Mouse (Mus musculus): ENCODE measurements around the gene Slx4ip. TPM values are rescaled to one million over a fixed set of nuclear protein-coding genes. Genes with fewer than 3 reads are reported as not detected.
"Not testable (repeated sequence)": the region's sequence is repeated elsewhere in the genome, so short reads cannot be mapped to it uniquely, and the experiment has no call there.

Slx4ip gene
- 13.2 and 13.8 TPM in 2 replicates for polyA plus RNA-seq (2016; fragmentation: Nextera tagmentation; extraction: Ambion mirVana)

- WGBS, result under 1% methylated on average over 49 of the region's 49 CpGs
These were observed at the start of gene Slx4ip, which contains the start of the genes AL731706.1 and Mkks for GRCm38 (mm10) chr2:136891068-136891950. Gene Slx4ip, plus strand, starts transcription at chr2:136891218. Gene AL731706.1, minus strand, starts transcription at chr2:136891389. Gene Mkks, minus strand, starts transcription at chr2:136891389.

GRCm38 (mm10) chr2:136850366-136850765 is 40.7 kb upstream of the Slx4ip start:
- H3K27ac ChIP-seq (replicated peaks), result no peak overlapping the region
- WGBS, result 75% methylated on average over 3 of the region's 3 CpGs
- ATAC-seq (ENCODE audit: low FRiP score, low read depth), result no peak
- H3K36me3 ChIP-seq, result no peaks in the 10 kb centered on the region
- H3K9ac ChIP-seq (replicated peaks), result no peak overlapping the region
- H3K4me3 ChIP-seq, result no peak overlapping the region
- H3K4me1 ChIP-seq, result peaks cover 19% of the 10 kb centered on the region
- H3K4me2 ChIP-seq (replicated peaks), result no peak overlapping the region
- H3K9me3 ChIP-seq, result no peaks in the 10 kb centered on the region
- no peaks in the 10 kb centered on the region for H3K27me3 ChIP-seq

More at GRCm38 (mm10) chr2:136891068-136891950, at the start of gene Slx4ip, which contains the start of the genes AL731706.1 and Mkks:
- Histone ChIP-seq H3K4me2 (replicated peaks) (peak within 1 kb of the TSS; percentile 51), H3K9ac (replicated peaks) (peak within 1 kb of the TSS; percentile 87), H3K4me3 (peak within 1 kb of the TSS; percentile 83), H3K27me3 (no peaks in the 10 kb centered on the region), H3K27ac (replicated peaks) (peak within 1 kb of the TSS; percentile 88), H3K9me3 (no peaks in the 10 kb centered on the region), H3K4me1 (peaks cover 8% of the 10 kb centered on the region), H3K36me3 (no peaks in the 10 kb centered on the region)
- ATAC-seq (ENCODE audit: low FRiP score, low read depth), result peak; percentile 97

- ATAC-seq (ENCODE audit: low FRiP score, low read depth), result peak; percentile 65
- H3K4me2 ChIP-seq (replicated peaks), result no peak overlapping the region
- H3K9ac ChIP-seq (replicated peaks), result no peak overlapping the region
- H3K27me3 ChIP-seq, result no peaks in the 10 kb centered on the region
- H3K4me3 ChIP-seq, result no peak overlapping the region
- no peaks in the 10 kb centered on the region for H3K9me3 ChIP-seq
- no peaks in the 10 kb centered on the region for H3K36me3 ChIP-seq
- peaks cover 21% of the 10 kb centered on the region for H3K4me1 ChIP-seq
- peak overlapping the region; percentile 25 for H3K27ac ChIP-seq (replicated peaks)
- 8% methylated on average over 5 of the region's 5 CpGs for WGBS
These were observed 36.3 kb upstream of the Slx4ip start for GRCm38 (mm10) chr2:136854543-136855388.

- WGBS, result 95% methylated on average over 2 of the region's 2 CpGs
- Histone ChIP-seq H3K9ac (replicated peaks) (no peak within 1 kb of the TSS), H3K27ac (replicated peaks) (no peak within 1 kb of the TSS), H3K9me3 (no peaks in the 10 kb centered on the region), H3K4me2 (replicated peaks) (no peak within 1 kb of the TSS), H3K4me3 (no peak within 1 kb of the TSS), H3K27me3 (no peaks in the 10 kb centered on the region), H3K36me3 (peaks cover 31% of the 10 kb centered on the region), H3K4me1 (no peaks in the 10 kb centered on the region)
- no peak for ATAC-seq (ENCODE audit: low FRiP score, low read depth)
These were observed 5.4 kb upstream of the Slx4ip start, which contains the start of gene AL731706.2 for GRCm38 (mm10) chr2:136885579-136885978. Gene AL731706.2, minus strand, starts transcription at chr2:136885679.

GRCm38 (mm10) chr2:136886846-136887245 is 4.2 kb upstream of the Slx4ip start:
- WGBS, result 73% methylated on average over 4 of the region's 4 CpGs
- H3K4me1 ChIP-seq, result no peaks in the 10 kb centered on the region
- no peak overlapping the region for H3K27ac ChIP-seq (replicated peaks)
- H3K9me3 ChIP-seq, result no peaks in the 10 kb centered on the region
- peaks cover 18% of the 10 kb centered on the region for H3K36me3 ChIP-seq
- H3K4me2 ChIP-seq (replicated peaks), result no peak overlapping the region
- H3K9ac ChIP-seq (replicated peaks), result no peak overlapping the region
- H3K27me3 ChIP-seq, result no peaks in the 10 kb centered on the region
- no peak for ATAC-seq (ENCODE audit: low FRiP score, low read depth)
- no peak overlapping the region for H3K4me3 ChIP-seq

- peak overlapping the region; percentile 87 for H3K9ac ChIP-seq (replicated peaks)
- H3K4me2 ChIP-seq (replicated peaks), result peak overlapping the region; percentile 46
- H3K9me3 ChIP-seq, H3K4me1 ChIP-seq, H3K36me3 ChIP-seq, H3K27me3 ChIP-seq: not testable (repeated sequence)
- peak overlapping the region; percentile 88 for H3K27ac ChIP-seq (replicated peaks)
- H3K4me3 ChIP-seq, result peak overlapping the region; percentile 83
- ATAC-seq (ENCODE audit: low FRiP score, low read depth), result peak; percentile 67
- WGBS, result 7% methylated on average over 15 of the region's 15 CpGs
These were observed 326 bp upstream of the Slx4ip start for GRCm38 (mm10) chr2:136890716-136891067.

- no peaks in the 10 kb centered on the region for H3K27me3 ChIP-seq
- H3K27ac ChIP-seq (replicated peaks), result peak overlapping the region; percentile 88
- H3K9ac ChIP-seq (replicated peaks), result peak overlapping the region; percentile 51
- peaks cover 8% of the 10 kb centered on the region for H3K4me1 ChIP-seq
- peak overlapping the region; percentile 51 for H3K4me2 ChIP-seq (replicated peaks)
- H3K36me3 ChIP-seq, result no peaks in the 10 kb centered on the region
- H3K9me3 ChIP-seq, result no peaks in the 10 kb centered on the region
- peak; percentile 81 for ATAC-seq (ENCODE audit: low FRiP score, low read depth)
- WGBS, result 0% methylated on average over 23 of the region's 23 CpGs
- peak overlapping the region; percentile 83 for H3K4me3 ChIP-seq
These were observed 943 bp downstream of the Slx4ip start for GRCm38 (mm10) chr2:136891951-136892371.

GRCm38 (mm10) chr2:136894494-136894893 is 3.5 kb downstream of the Slx4ip start:
- ATAC-seq (ENCODE audit: low FRiP score, low read depth), result no peak
- Histone ChIP-seq H3K27ac (replicated peaks) (no peak overlapping the region), H3K4me1 (peaks cover 8% of the 10 kb centered on the region), H3K4me3 (no peak overlapping the region), H3K4me2 (replicated peaks) (no peak overlapping the region), H3K36me3 (no peaks in the 10 kb centered on the region), H3K9ac (replicated peaks) (no peak overlapping the region), H3K9me3 (no peaks in the 10 kb centered on the region), H3K27me3 (no peaks in the 10 kb centered on the region)
- WGBS, result 53% methylated on average over 2 of the region's 2 CpGs

GRCm38 (mm10) chr2:136896131-136896530 is 5.1 kb downstream of the Slx4ip start:
- Histone ChIP-seq H3K27me3 (no peaks in the 10 kb centered on the region), H3K27ac (replicated peaks) (no peak overlapping the region), H3K9ac (replicated peaks) (no peak overlapping the region), H3K4me2 (replicated peaks) (no peak overlapping the region), H3K4me3 (no peak overlapping the region), H3K9me3 (no peaks in the 10 kb centered on the region), H3K4me1 (peaks cover 8% of the 10 kb centered on the region), H3K36me3 (no peaks in the 10 kb centered on the region)
- 84% methylated on average over 2 of the region's 2 CpGs for WGBS
- no peak for ATAC-seq (ENCODE audit: low FRiP score, low read depth)

GRCm38 (mm10) chr2:136908596-136908995 is 17.6 kb downstream of the Slx4ip start:
- no peak for ATAC-seq (ENCODE audit: low FRiP score, low read depth)
- Histone ChIP-seq H3K4me2 (replicated peaks) (no peak overlapping the region), H3K9ac (replicated peaks) (no peak overlapping the region), H3K4me3 (no peak overlapping the region), H3K27me3 (no peaks in the 10 kb centered on the region), H3K27ac (replicated peaks) (no peak overlapping the region), H3K9me3 (no peaks in the 10 kb centered on the region), H3K4me1 (peaks cover 17% of the 10 kb centered on the region), H3K36me3 (peaks cover 12% of the 10 kb centered on the region)
- WGBS, result 84% methylated on average over 3 of the region's 3 CpGs

- H3K4me1 ChIP-seq, result peaks cover 17% of the 10 kb centered on the region
- peaks cover 12% of the 10 kb centered on the region for H3K36me3 ChIP-seq
- ATAC-seq (ENCODE audit: low FRiP score, low read depth), result no peak
- H3K9me3 ChIP-seq, result no peaks in the 10 kb centered on the region
- no peak overlapping the region for H3K27ac ChIP-seq (replicated peaks)
- no peak overlapping the region for H3K9ac ChIP-seq (replicated peaks)
- WGBS, result 69% methylated on average over 2 of the region's 2 CpGs
- no peak overlapping the region for H3K4me2 ChIP-seq (replicated peaks)
- no peak overlapping the region for H3K4me3 ChIP-seq
- no peaks in the 10 kb centered on the region for H3K27me3 ChIP-seq
These were observed 18.3 kb downstream of the Slx4ip start for GRCm38 (mm10) chr2:136909298-136909697.

All from midbrain, embryonic 12.5 days (tissue).